Mouse (Mus musculus): ENCODE data around the gene Padi4. TPM values are rescaled to one million over a fixed set of nuclear protein-coding genes. Genes with fewer than 3 reads are reported as not detected.

Gene Padi4
- polyA plus RNA-seq, 1 experiment, result 1.4 TPM

DNA sequence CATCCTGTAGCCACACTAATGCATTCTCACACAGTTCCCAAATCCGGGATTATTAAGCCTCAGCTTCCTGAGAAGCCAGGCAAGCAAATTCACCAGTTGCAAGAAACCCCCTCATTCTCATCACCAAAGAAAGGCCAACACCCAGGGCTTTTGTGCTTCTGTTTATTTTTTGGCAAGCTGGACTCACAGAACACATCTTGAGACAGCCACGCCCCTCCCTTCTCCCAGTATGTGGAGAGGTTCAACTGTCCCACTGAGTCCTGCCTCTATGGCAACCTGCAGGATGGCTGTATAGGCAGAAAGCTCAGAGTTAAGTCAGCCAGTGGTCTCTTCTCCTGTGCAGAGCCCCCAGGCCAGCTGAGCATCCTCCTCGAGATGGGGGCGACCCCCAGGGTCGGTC, 11.2 kb upstream of the Padi4 start:
- TF ChIP-seq MAX (IDR thresholded peaks at IDR 0.05; ENCODE audit: low read depth) (no peak), USF1 (IDR thresholded peaks at IDR 0.05; ENCODE audit: low read depth) (no peak), REST (IDR thresholded peaks at IDR 0.05; ENCODE audit: insufficient read depth, insufficient read length) (no peak), MYOG (IDR thresholded peaks at IDR 0.05; ENCODE audit: control insufficient read depth in 1 of 3, insufficient read depth in 1 of 3, insufficient read length in 2 of 3, low read depth in 2 of 3) (no peak), TCF12 (IDR thresholded peaks at IDR 0.05; ENCODE audit: insufficient read depth, poor library complexity, severe bottlenecking) (no peak), SRF (IDR thresholded peaks at IDR 0.05; ENCODE audit: control insufficient read depth, insufficient read length, low read depth) (no peak), POLR2AphosphoS2 (IDR thresholded peaks at IDR 0.05; ENCODE audit: insufficient read length, low read depth) (no peak), POLR2A (IDR thresholded peaks at IDR 0.05; ENCODE audit: insufficient read length, low read depth) (no peak)
- H3K79me2 ChIP-seq (ENCODE audit: control insufficient read depth, insufficient read depth), result no peaks in the 10 kb centered on the region
- no peak overlapping the region for H3K4me2 ChIP-seq (ENCODE audit: low read depth)
- no peaks in the 10 kb centered on the region for H3K36me3 ChIP-seq (ENCODE audit: control insufficient read depth, insufficient read depth)
- no peak overlapping the region for H3ac ChIP-seq (ENCODE audit: control insufficient read depth, insufficient read length)
- no peaks in the 10 kb centered on the region for H3K27me3 ChIP-seq (ENCODE audit: control insufficient read depth, insufficient read depth, insufficient read length)
- H3K4me3 ChIP-seq, result no peak overlapping the region

DNA sequence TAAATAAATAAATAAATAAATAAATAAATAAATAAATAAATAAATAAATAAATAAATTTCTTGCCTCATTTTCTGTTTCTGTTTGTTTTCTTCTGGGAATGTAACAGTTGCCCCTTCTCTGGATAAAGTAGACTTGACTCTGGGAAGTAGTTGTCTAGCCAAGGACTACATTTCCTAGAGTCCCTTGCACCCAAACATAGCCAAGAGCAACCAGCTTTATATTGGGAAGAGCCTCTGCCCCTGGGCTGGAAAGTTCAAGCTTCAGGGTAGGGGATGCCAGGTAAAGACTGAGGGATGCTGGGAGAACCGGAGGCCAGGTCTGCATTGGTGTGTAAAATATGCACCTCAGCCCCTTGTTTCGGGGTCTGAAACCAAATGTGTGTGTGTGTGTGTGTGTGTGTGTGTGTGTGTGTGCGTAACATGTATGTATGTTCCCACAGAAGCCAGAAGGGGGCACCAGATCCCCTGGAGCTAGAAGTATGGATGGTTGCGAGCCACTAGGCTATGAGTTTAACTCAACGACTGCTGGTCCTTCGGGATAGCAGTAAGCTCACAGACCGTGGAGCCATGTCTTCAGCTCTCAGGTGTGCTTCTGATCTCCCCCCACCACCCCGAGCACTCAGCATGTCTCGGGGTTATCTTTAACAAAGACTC, 10.4 kb upstream of the Padi4 start:
- no peak overlapping the region for H3K4me3 ChIP-seq
- H3K4me2 ChIP-seq (ENCODE audit: low read depth), result no peak overlapping the region
- H3ac ChIP-seq (ENCODE audit: control insufficient read depth, insufficient read length), result no peak overlapping the region
- no peaks in the 10 kb centered on the region for H3K27me3 ChIP-seq (ENCODE audit: control insufficient read depth, insufficient read depth, insufficient read length)
- no peaks in the 10 kb centered on the region for H3K79me2 ChIP-seq (ENCODE audit: control insufficient read depth, insufficient read depth)
- H3K36me3 ChIP-seq (ENCODE audit: control insufficient read depth, insufficient read depth), result no peaks in the 10 kb centered on the region
- TF ChIP-seq SRF (IDR thresholded peaks at IDR 0.05; ENCODE audit: control insufficient read depth, insufficient read length, low read depth) (no peak), USF1 (IDR thresholded peaks at IDR 0.05; ENCODE audit: low read depth) (no peak), MYOG (IDR thresholded peaks at IDR 0.05; ENCODE audit: control insufficient read depth in 1 of 3, insufficient read depth in 1 of 3, insufficient read length in 2 of 3, low read depth in 2 of 3) (no peak), TCF12 (IDR thresholded peaks at IDR 0.05; ENCODE audit: insufficient read depth, poor library complexity, severe bottlenecking) (no peak), POLR2AphosphoS2 (IDR thresholded peaks at IDR 0.05; ENCODE audit: insufficient read length, low read depth) (no peak), POLR2A (IDR thresholded peaks at IDR 0.05; ENCODE audit: insufficient read length, low read depth) (no peak), REST (IDR thresholded peaks at IDR 0.05; ENCODE audit: insufficient read depth, insufficient read length) (no peak), CEBPB (IDR thresholded peaks at IDR 0.05; ENCODE audit: insufficient read depth, poor library complexity, severe bottlenecking) (no peak), E2F4 (IDR thresholded peaks at IDR 0.05; ENCODE audit: insufficient read depth) (no peak), TCF3 (IDR thresholded peaks at IDR 0.05; ENCODE audit: insufficient read length, low read depth) (no peak), MYOD1 (IDR thresholded peaks at IDR 0.05; ENCODE audit: control insufficient read depth in 1 of 3, insufficient read length in 2 of 3, low read depth in 2 of 3) (no peak)

DNA sequence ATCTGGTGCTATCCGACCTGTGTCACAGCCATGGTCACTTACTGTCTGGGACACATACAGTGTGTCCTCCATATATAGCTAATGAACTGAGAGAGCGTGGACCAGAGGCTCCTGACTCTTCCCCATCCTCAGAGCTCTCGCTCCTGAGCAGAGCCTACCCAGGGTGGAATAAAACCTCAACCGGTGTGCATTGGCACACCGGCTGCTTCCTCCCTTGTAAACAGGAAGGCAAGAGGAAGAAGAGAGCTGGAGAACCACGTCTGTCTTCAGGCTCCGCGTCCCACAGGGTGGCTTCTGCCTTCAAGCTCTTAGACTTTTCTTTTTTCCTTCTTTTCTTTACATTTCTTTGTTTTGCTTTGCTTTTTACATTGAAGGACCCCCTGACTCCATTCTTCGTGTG, 8.8 kb upstream of the Padi4 start:
- TF ChIP-seq TCF12 (IDR thresholded peaks at IDR 0.05; ENCODE audit: insufficient read depth, poor library complexity, severe bottlenecking) (no peak), USF1 (IDR thresholded peaks at IDR 0.05; ENCODE audit: low read depth) (no peak), SRF (IDR thresholded peaks at IDR 0.05; ENCODE audit: control insufficient read depth, insufficient read length, low read depth) (no peak), REST (IDR thresholded peaks at IDR 0.05; ENCODE audit: insufficient read depth, insufficient read length) (no peak), MYOG (IDR thresholded peaks at IDR 0.05; ENCODE audit: control insufficient read depth in 1 of 3, insufficient read depth in 1 of 3, insufficient read length in 2 of 3, low read depth in 2 of 3) (no peak), CEBPB (IDR thresholded peaks at IDR 0.05; ENCODE audit: insufficient read depth, poor library complexity, severe bottlenecking) (no peak), TCF3 (IDR thresholded peaks at IDR 0.05; ENCODE audit: insufficient read length, low read depth) (no peak), POLR2A (IDR thresholded peaks at IDR 0.05; ENCODE audit: insufficient read length, low read depth) (no peak), POLR2AphosphoS2 (IDR thresholded peaks at IDR 0.05; ENCODE audit: insufficient read length, low read depth) (no peak), MYOD1 (IDR thresholded peaks at IDR 0.05; ENCODE audit: control insufficient read depth in 1 of 3, insufficient read length in 2 of 3, low read depth in 2 of 3) (no peak), E2F4 (IDR thresholded peaks at IDR 0.05; ENCODE audit: insufficient read depth) (no peak), MAX (IDR thresholded peaks at IDR 0.05; ENCODE audit: low read depth) (no peak)

DNA sequence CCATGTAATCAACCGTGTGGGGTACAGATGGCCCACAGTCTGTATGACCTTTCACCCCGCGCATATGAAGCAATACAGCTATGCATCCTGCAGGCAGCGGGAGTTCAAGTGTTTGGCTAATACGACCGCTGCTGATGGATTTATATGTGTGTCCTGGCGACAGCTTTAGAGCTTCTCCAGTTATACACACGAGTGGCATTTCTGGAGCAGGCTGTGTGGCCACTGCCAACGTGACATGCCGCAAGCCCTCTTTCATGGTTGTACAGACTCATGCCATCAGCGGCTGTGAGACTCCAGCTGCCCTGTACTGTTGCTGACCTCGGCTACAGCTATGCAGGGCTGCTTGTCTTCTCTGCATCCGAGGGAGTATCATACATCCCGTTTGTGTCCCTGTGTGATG, 6.5 kb upstream of the Padi4 start:
- Histone ChIP-seq H3K4me2 (ENCODE audit: low read depth) (no peak overlapping the region), H3ac (ENCODE audit: control insufficient read depth, insufficient read length) (no peak overlapping the region), H3K36me3 (ENCODE audit: control insufficient read depth, insufficient read depth) (no peaks in the 10 kb centered on the region), H3K27me3 (ENCODE audit: control insufficient read depth, insufficient read depth, insufficient read length) (no peaks in the 10 kb centered on the region), H3K4me3 (no peak overlapping the region), H3K79me2 (ENCODE audit: control insufficient read depth, insufficient read depth) (no peaks in the 10 kb centered on the region)
- no peak for TF ChIP-seq MYOG (IDR thresholded peaks at IDR 0.05; ENCODE audit: control insufficient read depth in 1 of 3, insufficient read depth in 1 of 3, insufficient read length in 2 of 3, low read depth in 2 of 3)
- no peak for TF ChIP-seq CEBPB (IDR thresholded peaks at IDR 0.05; ENCODE audit: insufficient read depth, poor library complexity, severe bottlenecking)
- no peak for TF ChIP-seq USF1 (IDR thresholded peaks at IDR 0.05; ENCODE audit: low read depth)
- no peak for TF ChIP-seq MAX (IDR thresholded peaks at IDR 0.05; ENCODE audit: low read depth)
- no peak for TF ChIP-seq TCF12 (IDR thresholded peaks at IDR 0.05; ENCODE audit: insufficient read depth, poor library complexity, severe bottlenecking)
- no peak for TF ChIP-seq POLR2AphosphoS2 (IDR thresholded peaks at IDR 0.05; ENCODE audit: insufficient read length, low read depth)
- no peak for TF ChIP-seq REST (IDR thresholded peaks at IDR 0.05; ENCODE audit: insufficient read depth, insufficient read length)
- no peak for TF ChIP-seq MYOD1 (IDR thresholded peaks at IDR 0.05; ENCODE audit: control insufficient read depth in 1 of 3, insufficient read length in 2 of 3, low read depth in 2 of 3)
- no peak for TF ChIP-seq SRF (IDR thresholded peaks at IDR 0.05; ENCODE audit: control insufficient read depth, insufficient read length, low read depth)
- no peak for TF ChIP-seq POLR2A (IDR thresholded peaks at IDR 0.05; ENCODE audit: insufficient read length, low read depth)
- no peak for TF ChIP-seq TCF3 (IDR thresholded peaks at IDR 0.05; ENCODE audit: insufficient read length, low read depth)
- TF ChIP-seq E2F4 (IDR thresholded peaks at IDR 0.05; ENCODE audit: insufficient read depth), result no peak

More for the DNA sequence above, 8.8 kb upstream of the Padi4 start:
- Histone ChIP-seq H3K4me3 (no peak overlapping the region), H3K4me2 (ENCODE audit: low read depth) (no peak overlapping the region), H3K36me3 (ENCODE audit: control insufficient read depth, insufficient read depth) (no peaks in the 10 kb centered on the region), H3K27me3 (ENCODE audit: control insufficient read depth, insufficient read depth, insufficient read length) (no peaks in the 10 kb centered on the region), H3ac (ENCODE audit: control insufficient read depth, insufficient read length) (no peak overlapping the region), H3K79me2 (ENCODE audit: control insufficient read depth, insufficient read depth) (no peaks in the 10 kb centered on the region)

All from myocyte (in vitro differentiated cells).